Mouse (Mus musculus): ENCODE measurements around the gene Fuz.

DNA sequence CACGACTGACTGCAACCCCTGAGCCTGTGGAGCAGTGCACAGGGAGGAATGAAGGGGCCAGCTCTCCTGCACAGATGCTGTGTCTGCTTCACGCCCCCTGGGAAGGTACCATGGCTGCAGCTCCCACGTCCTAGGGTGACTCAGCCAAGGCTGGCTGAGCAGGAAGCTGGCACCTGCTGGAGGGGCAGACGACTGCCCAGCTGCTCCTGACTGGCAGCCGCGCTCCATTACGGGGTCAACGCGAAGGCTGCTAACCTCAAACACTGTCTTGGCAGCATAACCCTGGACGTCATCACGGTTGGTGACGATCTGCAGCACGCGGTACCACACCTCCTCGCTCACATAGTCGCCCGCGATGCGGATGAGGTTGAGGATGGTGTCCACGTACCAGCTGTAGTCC is 9.6 kb downstream of the Fuz start:
- TF ChIP-seq CTCF (IDR thresholded peaks at IDR 0.05; ENCODE audit: extremely low read depth, insufficient read depth, low read length) (no peak), POLR2A (IDR thresholded peaks at IDR 0.05; ENCODE audit: extremely low read depth, insufficient read depth, low read length) (0 out of 2 replicates have a peak, but pooled peaks have one; percentile 14)

Data from cortical plate, adult 2 months (tissue).